Mouse (Mus musculus) MEL (cell line): ENCODE data around the gene Slit1. TPM values are rescaled to one million over a fixed set of nuclear protein-coding genes. Genes with fewer than 3 reads are reported as not detected.

Source experiments
- DNase-seq: peaks from one replicate; pipeline ENCODE4 v3.0.0; 2011; ENCODE audit warnings: low read depth, low spot score
- H3K27ac ChIP-seq: 2 replicates; pipeline ENCODE4 v1.5.1; 2012; ENCODE audit warnings: low read depth, mild to moderate bottlenecking, control low read depth, low read length, moderate library complexity; ENCODE audit not compliant: control insufficient read depth
- H3K27me3 ChIP-seq, 2 experiments: fragments of 150-350 bp in 1 of 2; sonication (generic) in 1 of 2; 2 replicates each; pipeline ENCODE4 v1.6.1; 2012; ENCODE audit warnings: low read length in 2 of 2, mild to moderate bottlenecking in 2 of 2, improper control_type of control experiment in 1 of 2, moderate library complexity in 1 of 2; ENCODE audit not compliant: insufficient read depth in 2 of 2, control insufficient read depth in 1 of 2
- H3K36me3 ChIP-seq, 2 experiments: 2 replicates each; pipeline ENCODE4 v1.6.1; 2012 to 2014; ENCODE audit warnings: low read length in 2 of 2, improper control_type of control experiment in 1 of 2, inconsistent platforms in 1 of 2, mild to moderate bottlenecking in 1 of 2; ENCODE audit not compliant: insufficient read depth in 2 of 2, control insufficient read depth in 1 of 2
- H3K4me1 ChIP-seq, 2 experiments: fragments of 150-350 bp in 1 of 2; sonication (generic) in 1 of 2; 2 replicates each; pipeline ENCODE4 v1.6.1; 2012; ENCODE audit warnings: low read length in 2 of 2, improper control_type of control experiment in 1 of 2, mild to moderate bottlenecking in 1 of 2; ENCODE audit not compliant: insufficient read depth in 2 of 2, control insufficient read depth in 1 of 2
- H3K4me3 ChIP-seq, 2 experiments: fragments of 150-350 bp in 1 of 2; sonication (generic) in 1 of 2; 2 replicates each; pipeline ENCODE4 v1.5.1; 2012; ENCODE audit warnings: low read depth in 2 of 2, low read length in 2 of 2, mild to moderate bottlenecking in 2 of 2, moderate library complexity in 2 of 2, control low read depth in 1 of 2, improper control_type of control experiment in 1 of 2; ENCODE audit not compliant: control insufficient read depth in 1 of 2, insufficient read depth in 1 of 2
- H3K79me2 ChIP-seq: 2 replicates; pipeline ENCODE4 v1.6.1; 2012; ENCODE audit warnings: mild to moderate bottlenecking, low read length, moderate library complexity; ENCODE audit not compliant: control insufficient read depth, poor library complexity, insufficient read depth
- H3K9ac ChIP-seq: 2 replicates; pipeline ENCODE4 v1.6.1; 2012; ENCODE audit warnings: low read depth, mild to moderate bottlenecking, control low read depth, low read length, moderate library complexity; ENCODE audit not compliant: control insufficient read depth, poor library complexity, severe bottlenecking
- H3K9me3 ChIP-seq: fragments of 150-350 bp; sonication (generic); replicated peaks from 2 replicates; pipeline ENCODE4 v1.6.1; 2012; ENCODE audit warnings: mild to moderate bottlenecking, low read length, improper control_type of control experiment, moderate library complexity; ENCODE audit not compliant: insufficient read depth
- CTCF ChIP-seq, 3 experiments: IDR thresholded peaks in 2 of 3; conservative IDR thresholded peaks in 1 of 3; 2 replicates each; pipeline ENCODE4 v1.5.1; 2011 to 2012; ENCODE audit warnings: low read length in 3 of 3, low read depth in 2 of 3, mild to moderate bottlenecking in 2 of 3, improper control_type of control experiment in 1 of 3, inconsistent platforms in 1 of 3, mixed read lengths in 1 of 3, moderate library complexity in 1 of 3; ENCODE audit not compliant: control insufficient read depth in 1 of 3, insufficient read depth in 1 of 3, poor library complexity in 1 of 3, severe bottlenecking in 1 of 3
- E2F4 ChIP-seq: IDR thresholded peaks from 2 replicates; pipeline ENCODE4 v1.6.1; 2011; ENCODE audit warnings: low read depth, low read length, improper control_type of control experiment, borderline replicate concordance
- ELF1 ChIP-seq: IDR thresholded peaks from 2 replicates; pipeline ENCODE4 v1.6.1; 2014; ENCODE audit warnings: low read depth, mild to moderate bottlenecking, inconsistent platforms, low read length, improper control_type of control experiment, moderate library complexity
- ETS1 ChIP-seq: IDR thresholded peaks from 2 replicates; pipeline ENCODE4 v1.6.1; 2012; ENCODE audit warnings: low read depth, mild to moderate bottlenecking, inconsistent platforms, low read length, improper control_type of control experiment, moderate library complexity
- GABPA ChIP-seq: IDR thresholded peaks from 2 replicates; pipeline ENCODE4 v1.6.1; 2012; ENCODE audit warnings: low read depth, mild to moderate bottlenecking, inconsistent platforms, low read length, improper control_type of control experiment, moderate library complexity
- GATA1 ChIP-seq: IDR thresholded peaks from 2 replicates; pipeline ENCODE4 v1.6.1; 2011; ENCODE audit warnings: low read depth, low read length, improper control_type of control experiment
- HCFC1 ChIP-seq: IDR thresholded peaks from 2 replicates; pipeline ENCODE4 v1.6.1; 2012; ENCODE audit warnings: low read depth, mild to moderate bottlenecking, inconsistent platforms, low read length, improper control_type of control experiment, moderate library complexity
- JUND ChIP-seq: IDR thresholded peaks from 2 replicates; pipeline ENCODE4 v1.6.1; 2011; ENCODE audit warnings: low read depth, mild to moderate bottlenecking, improper control_type of control experiment, low read length
- KAT2A ChIP-seq: conservative IDR thresholded peaks from 2 replicates; pipeline ENCODE4 v1.6.1; 2012; ENCODE audit warnings: low read depth, low read length, improper control_type of control experiment, inconsistent platforms
- MAFK ChIP-seq: IDR thresholded peaks from 2 replicates; pipeline ENCODE4 v1.6.1; 2011; ENCODE audit warnings: low read depth, mild to moderate bottlenecking, low read length, improper control_type of control experiment, borderline replicate concordance
- MAX ChIP-seq: IDR thresholded peaks from 2 replicates; pipeline ENCODE4 v1.6.1; 2011; ENCODE audit warnings: low read length, improper control_type of control experiment
- MAZ ChIP-seq: IDR thresholded peaks from 2 replicates; pipeline ENCODE4 v1.6.1; 2012; ENCODE audit warnings: low read depth, mild to moderate bottlenecking, inconsistent platforms, low read length, improper control_type of control experiment
- MEF2A ChIP-seq: IDR thresholded peaks from 2 replicates; pipeline ENCODE4 v1.6.1; 2014; ENCODE audit warnings: low read depth, mild to moderate bottlenecking, inconsistent platforms, low read length, improper control_type of control experiment; ENCODE audit not compliant: poor library complexity, insufficient replicate concordance, severe bottlenecking; ENCODE audit errors: extremely low read depth
- MXI1 ChIP-seq: IDR thresholded peaks from 2 replicates; pipeline ENCODE4 v1.6.1; 2011; ENCODE audit warnings: mild to moderate bottlenecking, low read depth, low read length, improper control_type of control experiment
- MYB ChIP-seq: IDR thresholded peaks from 2 replicates; pipeline ENCODE4 v1.6.1; 2011; ENCODE audit warnings: mild to moderate bottlenecking, low read depth, low read length, improper control_type of control experiment
- NELFE ChIP-seq: IDR thresholded peaks from 2 replicates; pipeline ENCODE4 v1.6.1; 2011; ENCODE audit warnings: low read depth, low read length, improper control_type of control experiment
- NRF1 ChIP-seq: IDR thresholded peaks from 2 replicates; pipeline ENCODE4 v1.6.1; 2014; ENCODE audit warnings: low read depth, mild to moderate bottlenecking, inconsistent platforms, low read length, improper control_type of control experiment, moderate library complexity; ENCODE audit not compliant: poor library complexity, insufficient read depth, severe bottlenecking
- POLR2A ChIP-seq, 2 experiments: IDR thresholded peaks; 2 replicates each; pipeline ENCODE4 v1.6.1; 2011 to 2012; ENCODE audit warnings: low read length in 2 of 2, mild to moderate bottlenecking in 2 of 2, control low read depth in 1 of 2, improper control_type of control experiment in 1 of 2, low read depth in 1 of 2, moderate library complexity in 1 of 2; ENCODE audit not compliant: control insufficient read depth in 1 of 2, insufficient read depth in 1 of 2, poor library complexity in 1 of 2
- POLR2AphosphoS2 ChIP-seq: IDR thresholded peaks from 2 replicates; pipeline ENCODE4 v1.6.1; 2011; ENCODE audit warnings: low read length, improper control_type of control experiment
- POLR2AphosphoS5 ChIP-seq: IDR thresholded peaks from 2 replicates; pipeline ENCODE4 v1.6.1; 2012; ENCODE audit warnings: low read depth, borderline replicate concordance, mild to moderate bottlenecking, inconsistent platforms, low read length, moderate library complexity, mixed read lengths
- RAD21 ChIP-seq: IDR thresholded peaks from 2 replicates; pipeline ENCODE4 v1.6.1; 2011; ENCODE audit warnings: mild to moderate bottlenecking, low read depth, low read length, improper control_type of control experiment
- RCOR1 ChIP-seq: IDR thresholded peaks from 2 replicates; pipeline ENCODE4 v1.6.1; 2012; ENCODE audit warnings: low read depth, mild to moderate bottlenecking, inconsistent platforms, low read length, improper control_type of control experiment
- SIN3A ChIP-seq: IDR thresholded peaks from 2 replicates; pipeline ENCODE4 v1.6.1; 2012; ENCODE audit warnings: low read length, improper control_type of control experiment, inconsistent platforms
- TCF12 ChIP-seq: IDR thresholded peaks from 2 replicates; pipeline ENCODE4 v1.6.1; 2014; ENCODE audit warnings: low read depth, mild to moderate bottlenecking, inconsistent platforms, low read length, improper control_type of control experiment, moderate library complexity
- USF1 ChIP-seq: IDR thresholded peaks from 2 replicates; pipeline ENCODE4 v1.6.1; 2014; ENCODE audit warnings: low read depth, mild to moderate bottlenecking, inconsistent platforms, low read length, improper control_type of control experiment, moderate library complexity
- USF2 ChIP-seq, 2 experiments: IDR thresholded peaks; 2 replicates each; pipeline ENCODE4 v1.6.1; 2011 to 2012; ENCODE audit warnings: improper control_type of control experiment in 2 of 2, low read length in 2 of 2, borderline replicate concordance in 1 of 2, inconsistent platforms in 1 of 2, low read depth in 1 of 2, mild to moderate bottlenecking in 1 of 2; ENCODE audit not compliant: insufficient read depth in 1 of 2
- ZC3H11A ChIP-seq: IDR thresholded peaks from 2 replicates; pipeline ENCODE4 v1.6.1; 2012; ENCODE audit warnings: low read depth, mild to moderate bottlenecking, inconsistent platforms, low read length, improper control_type of control experiment
- ZKSCAN1 ChIP-seq: IDR thresholded peaks from 2 replicates; pipeline ENCODE4 v1.6.1; 2012; ENCODE audit warnings: low read depth, mild to moderate bottlenecking, inconsistent platforms, low read length, improper control_type of control experiment, moderate library complexity
- ZMIZ1 ChIP-seq: IDR thresholded peaks from 2 replicates; pipeline ENCODE4 v1.6.1; 2012; ENCODE audit warnings: low read depth, mild to moderate bottlenecking, inconsistent platforms, low read length, improper control_type of control experiment, moderate library complexity
- ZNF384 ChIP-seq: IDR thresholded peaks from 2 replicates; pipeline ENCODE4 v1.6.1; 2012; ENCODE audit warnings: low read depth, mild to moderate bottlenecking, inconsistent platforms, low read length, improper control_type of control experiment
- polyA plus RNA-seq, 2 experiments: library from polyadenylated mRNA; stranded (reverse) in 1 of 2; unstranded in 1 of 2; fragments of >175 nt in 1 of 2; fragments of >200 nt in 1 of 2; gene quantifications; 2 replicates each; pipeline versions ENCODE4 v1.2.1 to v1.2.4; 2012; ENCODE audit warnings: low replicate concordance in 2 of 2, low read depth in 1 of 2; ENCODE audit not compliant: insufficient read length in 2 of 2, insufficient read depth in 1 of 2, missing spikeins in 1 of 2
- total RNA-seq: library from RNA; depleted of rRNA; stranded (reverse); fragments of 300-350 nt; gene quantifications from 2 replicates; pipeline ENCODE4 v1.2.3, GENCODE M21; 2012

Gene Slit1
- total and polyA plus RNA-seq, 3 experiments = 0.04 TPM; not detected in 1

GRCm38 (mm10) chr19:41655089-41655783, 88.2 kb downstream of the Slit1 start:
- Histone ChIP-seq H3K27ac (no peak overlapping the region), H3K27me3 (peaks cover 11 to 17% of the 10 kb centered on the region in 2 experiments), H3K79me2 (no peaks in the 10 kb centered on the region), H3K9me3 (no peaks in the 10 kb centered on the region), H3K4me1 (no peaks in the 10 kb centered on the region), H3K9ac (no peak overlapping the region), H3K36me3 (no peaks in the 10 kb centered on the region), H3K4me3 (no peak overlapping the region)
- no peak for TF ChIP-seq ZNF384
- TF ChIP-seq CTCF (IDR thresholded peaks at IDR 0.05 in 2 of 3, conservative IDR thresholded peaks at IDR 0.05 in 1 of 3; ENCODE audit: control insufficient read depth in 1 of 3, insufficient read depth in 1 of 3, low read depth in 2 of 3, low read length in 3 of 3, poor library complexity in 1 of 3, severe bottlenecking in 1 of 3) = no peak
- no peak for TF ChIP-seq MEF2A
- no peak for TF ChIP-seq ZMIZ1
- no peak for TF ChIP-seq RAD21
- TF ChIP-seq ELF1 = no peak
- TF ChIP-seq ZKSCAN1 = no peak
- no peak for TF ChIP-seq MAX
- no peak for TF ChIP-seq NELFE
- no peak for TF ChIP-seq JUND
- no peak for TF ChIP-seq KAT2A
- TF ChIP-seq NRF1 = no peak
- no peak for TF ChIP-seq MYB
- no peak for TF ChIP-seq HCFC1
- TF ChIP-seq MXI1 = no peak
- TF ChIP-seq E2F4 = no peak
- no peak for TF ChIP-seq TCF12
- DNase-seq = no peak

DNA sequence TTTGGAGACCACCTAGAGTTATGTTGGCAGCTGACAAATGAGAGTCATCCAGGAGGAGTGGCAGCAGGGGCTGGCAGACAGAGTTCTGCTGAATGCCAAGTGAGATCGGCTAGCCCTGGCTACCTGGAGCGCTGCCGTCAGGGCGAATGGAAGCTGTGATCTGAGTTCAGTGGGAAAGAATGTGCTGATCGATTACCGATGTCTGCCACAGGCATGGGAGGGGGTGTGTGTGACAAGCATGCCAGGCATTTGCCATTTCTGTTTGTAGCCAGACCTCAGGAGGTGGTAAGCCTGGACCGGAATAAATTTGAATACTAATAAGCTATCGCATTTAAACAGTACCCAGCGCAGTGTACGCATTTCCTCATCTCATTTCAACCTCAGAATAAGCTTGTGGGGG, 91.5 kb downstream of the Slit1 start:
- Histone ChIP-seq H3K27me3 (peaks cover 11 to 20% of the 10 kb centered on the region in 2 experiments), H3K27ac (no peak overlapping the region), H3K9ac (no peak overlapping the region), H3K4me1 (no peaks in the 10 kb centered on the region), H3K4me3 (no peak overlapping the region), H3K36me3 (no peaks in the 10 kb centered on the region), H3K79me2 (no peaks in the 10 kb centered on the region), H3K9me3 (no peaks in the 10 kb centered on the region)
- no peak for DNase-seq
- TF ChIP-seq ETS1 (no peak), E2F4 (no peak), MAFK (no peak), ZC3H11A (no peak), RCOR1 (no peak), ELF1 (no peak), ZNF384 (no peak), KAT2A (no peak), USF2 (IDR thresholded peaks at IDR 0.05; ENCODE audit: borderline replicate concordance in 1 of 2, insufficient read depth in 1 of 2, low read depth in 1 of 2, low read length in 2 of 2) (no peak), POLR2AphosphoS2 (no peak), NRF1 (no peak), POLR2A (IDR thresholded peaks at IDR 0.05; ENCODE audit: control insufficient read depth in 1 of 2, insufficient read depth in 1 of 2, low read depth in 1 of 2, low read length in 2 of 2, poor library complexity in 1 of 2) (no peak), GATA1 (no peak), POLR2AphosphoS5 (no peak), MYB (no peak), USF1 (no peak), ZKSCAN1 (no peak), MAZ (no peak), SIN3A (no peak), GABPA (no peak)
